Mouse (Mus musculus) erythroblast, embryonic 14.5 days (primary cell): ENCODE data around the gene Sowaha. TPM values are rescaled to one million over a fixed set of nuclear protein-coding genes. Genes with fewer than 3 reads are reported as not detected.

ENCODE experiments used
- H3K27me3 ChIP-seq: 2 replicates; pipeline ENCODE4 v1.6.1; 2012; ENCODE audit warnings: inconsistent platforms; ENCODE audit not compliant: control insufficient read depth
- H3K36me3 ChIP-seq: 2 replicates; pipeline ENCODE4 v1.6.1; 2012; ENCODE audit warnings: mild to moderate bottlenecking, inconsistent platforms; ENCODE audit not compliant: control insufficient read depth
- H3K4me1 ChIP-seq: 2 replicates; pipeline ENCODE4 v1.6.1; 2012; ENCODE audit warnings: inconsistent platforms; ENCODE audit not compliant: control insufficient read depth
- H3K4me3 ChIP-seq: replicated peaks from 2 replicates; pipeline ENCODE3; 2012; ENCODE audit warnings: moderate library complexity, mild to moderate bottlenecking, inconsistent platforms
- H3K9me3 ChIP-seq: 2 replicates; pipeline ENCODE4 v1.6.1; 2012; ENCODE audit warnings: low read length, inconsistent platforms, mixed read lengths; ENCODE audit not compliant: control insufficient read depth
- GATA1 ChIP-seq: IDR thresholded peaks from 2 replicates; pipeline ENCODE4 v1.6.1; 2012; ENCODE audit warnings: low read length, inconsistent platforms, mixed read lengths
- TAL1 ChIP-seq: IDR thresholded peaks from 3 replicates; pipeline ENCODE4 v1.6.1; 2012; ENCODE audit warnings: low read length, inconsistent platforms, mixed read lengths
- polyA plus RNA-seq: library from polyadenylated mRNA; stranded (reverse); fragments of >175 nt; gene quantifications from 2 replicates; pipeline ENCODE4 v1.2.3, GENCODE M21; 2012

Sowaha gene
- polyA plus RNA-seq, 1 experiment, result 11.2 TPM

- Histone ChIP-seq H3K27me3 (peaks cover 3% of the 10 kb centered on the region), H3K4me1 (peaks cover 2% of the 10 kb centered on the region), H3K4me3 (no peak overlapping the region), H3K9me3 (no peaks in the 10 kb centered on the region), H3K36me3 (no peaks in the 10 kb centered on the region)
- TF ChIP-seq TAL1, result no peak
- no peak for TF ChIP-seq GATA1
Observed at GRCm38 (mm10) chr11:53507098-53507805, 27.2 kb upstream of the Sowaha start.

- Histone ChIP-seq H3K27me3 (peaks cover 17% of the 10 kb centered on the region), H3K4me1 (peaks cover 9% of the 10 kb centered on the region), H3K36me3 (no peaks in the 10 kb centered on the region), H3K9me3 (no peaks in the 10 kb centered on the region), H3K4me3 (no peak overlapping the region)
- TF ChIP-seq TAL1 (no peak), GATA1 (no peak)
Observed at GRCm38 (mm10) chr11:53505026-53505663, 25.1 kb upstream of the Sowaha start.

GRCm38 (mm10) chr11:53504376-53504775, 24.3 kb upstream of the Sowaha start:
- H3K4me1 ChIP-seq, result peaks cover 9% of the 10 kb centered on the region
- no peaks in the 10 kb centered on the region for H3K9me3 ChIP-seq
- H3K36me3 ChIP-seq, result no peaks in the 10 kb centered on the region
- peaks cover 24% of the 10 kb centered on the region for H3K27me3 ChIP-seq
- TF ChIP-seq TAL1, result no peak
- TF ChIP-seq GATA1, result no peak
- no peak overlapping the region for H3K4me3 ChIP-seq

DNA sequence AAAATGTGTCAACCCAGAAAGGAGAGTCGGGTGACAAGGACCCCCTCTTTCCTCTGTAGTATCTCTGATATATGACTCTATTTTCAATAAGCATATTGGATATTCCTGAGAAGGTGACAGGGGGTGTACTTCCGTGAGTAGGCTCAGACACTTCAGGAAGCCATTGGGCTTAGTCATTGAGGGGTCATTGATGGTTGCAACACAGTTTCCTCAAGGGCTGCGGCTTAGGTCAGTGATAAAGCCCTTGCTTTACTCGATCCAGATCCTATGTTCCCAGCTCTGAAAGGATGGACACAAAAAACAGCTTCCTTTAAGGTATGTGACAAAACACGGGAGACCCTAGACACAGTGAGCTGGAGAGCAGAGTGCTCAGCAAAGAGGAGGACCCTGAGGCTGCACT, 23.7 kb upstream of the Sowaha start:
- H3K27me3 ChIP-seq, result peaks cover 26% of the 10 kb centered on the region
- H3K9me3 ChIP-seq, result no peaks in the 10 kb centered on the region
- no peaks in the 10 kb centered on the region for H3K36me3 ChIP-seq
- no peak overlapping the region for H3K4me3 ChIP-seq
- TF ChIP-seq GATA1 (no peak), TAL1 (no peak)
- H3K4me1 ChIP-seq, result peaks cover 9% of the 10 kb centered on the region

- no peak for TF ChIP-seq GATA1
- no peak for TF ChIP-seq TAL1
- Histone ChIP-seq H3K4me1 (peaks cover 9% of the 10 kb centered on the region), H3K4me3 (no peak overlapping the region)
Observed at GRCm38 (mm10) chr11:53502039-53502765, 22.1 kb upstream of the Sowaha start.

DNA sequence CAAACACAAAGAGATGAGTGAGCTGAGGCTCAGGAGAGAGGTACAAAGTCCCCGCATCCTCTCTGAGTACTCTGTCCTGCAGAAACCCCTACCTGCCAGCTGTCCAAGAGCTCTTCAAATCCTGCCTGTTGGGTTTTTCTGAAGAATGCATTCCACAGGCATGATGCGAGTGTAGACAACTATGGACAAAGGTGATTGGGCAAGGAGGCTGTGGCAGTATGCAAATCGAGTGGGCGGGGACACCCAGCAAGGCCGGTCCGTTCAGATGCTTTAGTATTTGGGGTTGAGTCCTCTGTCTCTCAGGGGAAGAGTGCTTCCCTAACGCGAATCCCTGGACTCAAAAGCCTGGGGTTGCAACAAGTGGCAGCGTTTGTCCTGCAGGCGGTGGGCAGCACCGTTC, 20.5 kb upstream of the Sowaha start:
- no peaks in the 10 kb centered on the region for H3K36me3 ChIP-seq
- no peaks in the 10 kb centered on the region for H3K9me3 ChIP-seq
- H3K4me3 ChIP-seq, result no peak overlapping the region
- H3K27me3 ChIP-seq, result peaks cover 39% of the 10 kb centered on the region
- H3K4me1 ChIP-seq, result peaks cover 12% of the 10 kb centered on the region
- no peak for TF ChIP-seq TAL1
- no peak for TF ChIP-seq GATA1

More at GRCm38 (mm10) chr11:53502039-53502765, 22.1 kb upstream of the Sowaha start:
- H3K36me3 ChIP-seq, result no peaks in the 10 kb centered on the region
- no peaks in the 10 kb centered on the region for H3K9me3 ChIP-seq
- H3K27me3 ChIP-seq, result peaks cover 33% of the 10 kb centered on the region

DNA sequence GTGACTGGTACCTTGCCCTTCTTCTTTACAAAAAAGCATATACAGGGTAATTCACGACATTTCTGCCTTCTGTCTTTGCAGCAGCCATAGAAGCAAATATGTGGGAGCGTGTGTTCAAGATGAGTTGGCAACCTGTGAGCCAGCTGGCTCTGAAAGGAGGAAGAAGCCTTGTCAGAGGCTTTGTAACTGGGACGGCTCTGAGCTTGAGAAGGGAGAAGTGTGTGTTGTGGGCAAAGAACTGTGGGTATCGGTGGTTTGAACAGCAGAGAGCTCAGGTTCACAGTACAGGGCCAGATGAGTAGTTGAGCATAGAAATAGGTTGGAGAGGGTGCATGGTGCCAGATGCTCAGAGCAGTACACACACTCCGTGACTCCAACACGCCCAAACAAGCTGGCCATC, 16.9 kb upstream of the Sowaha start:
- H3K4me1 ChIP-seq, result peaks cover 13% of the 10 kb centered on the region
- H3K9me3 ChIP-seq, result no peaks in the 10 kb centered on the region
- TF ChIP-seq GATA1 (no peak), TAL1 (no peak)
- no peak overlapping the region for H3K4me3 ChIP-seq
- H3K36me3 ChIP-seq, result no peaks in the 10 kb centered on the region
- H3K27me3 ChIP-seq, result peaks cover 39% of the 10 kb centered on the region

- H3K4me3 ChIP-seq, result no peak overlapping the region
- H3K36me3 ChIP-seq, result no peaks in the 10 kb centered on the region
- no peak for TF ChIP-seq GATA1
- no peak for TF ChIP-seq TAL1
- peaks cover 7% of the 10 kb centered on the region for H3K4me1 ChIP-seq
- peaks cover 25% of the 10 kb centered on the region for H3K27me3 ChIP-seq
- no peaks in the 10 kb centered on the region for H3K9me3 ChIP-seq
Observed at GRCm38 (mm10) chr11:53495417-53495816, 15.3 kb upstream of the Sowaha start.

GRCm38 (mm10) chr11:53493243-53493955, 13.3 kb upstream of the Sowaha start:
- H3K27me3 ChIP-seq, result peaks cover 12% of the 10 kb centered on the region
- peaks cover 7% of the 10 kb centered on the region for H3K4me1 ChIP-seq
- H3K4me3 ChIP-seq, result no peak overlapping the region
- TF ChIP-seq TAL1 (no peak), GATA1 (no peak)
- no peaks in the 10 kb centered on the region for H3K36me3 ChIP-seq
- no peaks in the 10 kb centered on the region for H3K9me3 ChIP-seq
